Comparison of ENCODE assay signal across 18 mouse cellular contexts in genomic region chr6:73466084-73466483, GRCm38 (mm10). TPM values are rescaled to one million over a fixed set of nuclear protein-coding genes. Genes with fewer than 3 reads are reported as not detected.
"Had no signal": no experiment of that assay in that cellular context is flagged by ENCODE, and none has a peak within 500 bp of the region (broad histone marks: within the 10 kb centered on the region; RNA-seq: fewer than 3 reads in every experiment).

No protein-coding gene starts in this region.

- ATAC-seq: intestine, embryonic 15.5 days; midbrain, embryonic 16.5 days had no signal

- H3K9ac ChIP-seq: intestine, embryonic 15.5 days; limb, embryonic 13.5 days; liver, embryonic 14.5 days; midbrain, embryonic 12.5 days; neural tube, embryonic 13.5 days had no signal

- H3K27ac ChIP-seq: intestine, embryonic 15.5 days; limb, embryonic 13.5 days; liver, embryonic 14.5 days; midbrain, embryonic 12.5 days; neural tube, embryonic 13.5 days had no signal

- DNase-seq: layer of hippocampus, postnatal 36 days; left cerebral cortex, postnatal 4 days; lung, adult 18-20 months; retina, postnatal 1 day; right cerebral cortex, postnatal 4 days; spleen, adult 18-20 months; thymus, adult 2 months; thymus, postnatal 25 days had no signal

- H3K4me2 ChIP-seq: intestine, embryonic 15.5 days; limb, embryonic 13.5 days; midbrain, embryonic 12.5 days; neural tube, embryonic 13.5 days had no signal

- H3K4me1 ChIP-seq: intestine, embryonic 15.5 days; midbrain, embryonic 12.5 days; neural tube, embryonic 13.5 days had no signal

- H3K27me3 ChIP-seq: intestine, embryonic 15.5 days; limb, embryonic 13.5 days; midbrain, embryonic 12.5 days; neural tube, embryonic 13.5 days had no signal

- H3K9me3 ChIP-seq: intestine, embryonic 15.5 days; limb, embryonic 13.5 days; midbrain, embryonic 12.5 days; neural tube, embryonic 13.5 days had no signal

- H3K4me3 ChIP-seq: intestine, embryonic 15.5 days; limb, embryonic 13.5 days; midbrain, embryonic 12.5 days; neural tube, embryonic 13.5 days had no signal

- H3K36me3 ChIP-seq: intestine, embryonic 15.5 days; limb, embryonic 13.5 days; midbrain, embryonic 12.5 days; neural tube, embryonic 13.5 days had no signal

RNA-seq across cellular contexts. Expression of gene 4931417E11Rik, which starts 3.4 kb away (rescaled TPM):
- total RNA-seq: layer of hippocampus, postnatal 36 days; left cerebral cortex, postnatal 4 days; liver, adult 2 months; megakaryocyte-erythroid progenitor cell, adult 5-6 weeks had no signal
- polyA plus RNA-seq: intestine, embryonic 15.5 days; limb, embryonic 13.5 days; liver, adult 2 months; liver, embryonic 14.5 days; lung, embryonic 16.5 days; midbrain, embryonic 12.5 days; midbrain, embryonic 16.5 days; neural tube, embryonic 13.5 days; stomach, embryonic 14.5 days; thymus, adult 2 months had no signal
